Mouse (Mus musculus) CH12.LX (cell line): ENCODE results near the gene Platr25. TPM values are rescaled to one million over a fixed set of nuclear protein-coding genes. Genes with fewer than 3 reads are reported as not detected.
"Not testable (repeated sequence)": the region's sequence is repeated elsewhere in the genome, so short reads cannot be mapped to it uniquely, and the experiment has no call there.

Source experiments
- DNase-seq: peaks from one replicate; pipeline ENCODE4 v3.0.0-alpha.2; 2013; ENCODE audit errors: extremely low read depth
- H3K27ac ChIP-seq: 2 replicates; pipeline ENCODE4 v1.5.1; 2012; ENCODE audit warnings: low read depth, mild to moderate bottlenecking, control low read depth, moderate library complexity; ENCODE audit not compliant: insufficient read depth
- H3K27me3 ChIP-seq: replicated peaks from 2 replicates; pipeline ENCODE3; 2012; ENCODE audit warnings: inconsistent platforms
- H3K36me3 ChIP-seq, 2 experiments: replicated peaks in 1 of 2; 2 replicates each; pipeline versions ENCODE3 to v1.6.1; 2012; ENCODE audit warnings: inconsistent platforms in 1 of 2, low read length in 1 of 2, mild to moderate bottlenecking in 1 of 2, mixed read lengths in 1 of 2, moderate library complexity in 1 of 2; ENCODE audit not compliant: control insufficient read depth in 1 of 2, insufficient read depth in 1 of 2
- H3K4me1 ChIP-seq, 2 experiments: 2 replicates each; pipeline ENCODE4 v1.6.1; 2012; ENCODE audit warnings: inconsistent platforms in 1 of 2, moderate library complexity in 1 of 2; ENCODE audit not compliant: insufficient read depth in 2 of 2, control insufficient read depth in 1 of 2
- H3K4me2 ChIP-seq: 2 replicates; pipeline ENCODE4 v1.6.1; 2012; ENCODE audit warnings: low read depth, mild to moderate bottlenecking, control low read depth; ENCODE audit not compliant: poor library complexity, insufficient read depth, severe bottlenecking
- H3K4me3 ChIP-seq, 3 experiments: fragments of 150-350 bp in 1 of 3; sonication (generic) in 1 of 3; replicated peaks in 1 of 3; 2 replicates each; pipeline versions ENCODE3 to v1.5.1; 2011 to 2012; ENCODE audit warnings: low read depth in 2 of 3, low read length in 2 of 3, mild to moderate bottlenecking in 2 of 3, moderate library complexity in 2 of 3, control low read depth in 1 of 3, improper control_type of control experiment in 1 of 3, inconsistent platforms in 1 of 3, mixed read lengths in 1 of 3; ENCODE audit not compliant: poor library complexity in 1 of 3
- H3K79me2 ChIP-seq: replicated peaks from 2 replicates; pipeline ENCODE4 v1.6.1; 2012; ENCODE audit warnings: mild to moderate bottlenecking, moderate library complexity; ENCODE audit not compliant: control insufficient read depth, poor library complexity, insufficient read depth, severe bottlenecking; ENCODE audit errors: extremely low read depth
- H3K9ac ChIP-seq: 2 replicates; pipeline ENCODE4 v1.6.1; 2012; ENCODE audit warnings: low read depth, mild to moderate bottlenecking, control low read depth, moderate library complexity; ENCODE audit not compliant: insufficient read depth
- H3K9me3 ChIP-seq: replicated peaks from 2 replicates; pipeline ENCODE3; 2012; ENCODE audit warnings: low read length, inconsistent platforms, mixed read lengths
- CHD2 ChIP-seq: IDR thresholded peaks from 2 replicates; pipeline ENCODE4 v1.6.1; 2011; ENCODE audit warnings: low read length, improper control_type of control experiment
- ELF1 ChIP-seq: IDR thresholded peaks from 2 replicates; pipeline ENCODE4 v1.6.1; 2014; ENCODE audit warnings: low read depth, mild to moderate bottlenecking, inconsistent platforms, low read length, improper control_type of control experiment
- HCFC1 ChIP-seq: IDR thresholded peaks from 2 replicates; pipeline ENCODE4 v1.6.1; 2012; ENCODE audit warnings: low read depth, mild to moderate bottlenecking, inconsistent platforms, low read length, improper control_type of control experiment
- MAZ ChIP-seq: IDR thresholded peaks from 2 replicates; pipeline ENCODE4 v1.6.1; 2012; ENCODE audit warnings: low read depth, mild to moderate bottlenecking, inconsistent platforms, low read length, improper control_type of control experiment, moderate library complexity
- MYC ChIP-seq: IDR thresholded peaks from 2 replicates; pipeline ENCODE4 v1.6.1; 2011; ENCODE audit warnings: low read depth, mild to moderate bottlenecking, improper control_type of control experiment, low read length
- POLR2A ChIP-seq: IDR thresholded peaks from 2 replicates; pipeline ENCODE4 v1.6.1; 2011; ENCODE audit warnings: low read depth, mild to moderate bottlenecking, improper control_type of control experiment, low read length
- SIN3A ChIP-seq: IDR thresholded peaks from 2 replicates; pipeline ENCODE4 v1.6.1; 2012; ENCODE audit warnings: low read length, improper control_type of control experiment, inconsistent platforms
- TBP ChIP-seq: conservative IDR thresholded peaks from 2 replicates; pipeline ENCODE4 v1.6.1; 2011; ENCODE audit warnings: low read depth, low read length, improper control_type of control experiment
- USF2 ChIP-seq: conservative IDR thresholded peaks from 2 replicates; pipeline ENCODE4 v1.6.1; 2011; ENCODE audit warnings: low read depth, low read length, improper control_type of control experiment
- dilution Hi-C: fragments of 300-500 bp; cut with MboI; formaldehyde crosslinking; loops from 2 replicates; pipeline ENCODE4 v1.14.3; 2020; ENCODE audit warnings: low sequenced_read_pairs; ENCODE audit not compliant: extremely low pct_unique_long_range_greater_than_20kb, extremely low pct_ligation_motif_present
- in situ Hi-C: fragments of 300-500 bp; cut with MboI; formaldehyde crosslinking; loops from 3 replicates; pipeline ENCODE4 v1.14.3; 2019; ENCODE audit warnings: low sequenced_read_pairs, low pct_ligation_motif_present, low pct_unique_long_range_greater_than_20kb, mixed read lengths
- polyA plus RNA-seq: library from polyadenylated mRNA; unstranded; fragments of >175 nt; gene quantifications from 2 replicates; pipeline ENCODE4 v1.2.1, GENCODE M21; 2012; ENCODE audit warnings: low read depth; ENCODE audit not compliant: insufficient read length
- total RNA-seq, 2 experiments: library from RNA; depleted of rRNA; stranded (reverse); fragments of 300-350 nt in 1 of 2; fragments of >200 nt in 1 of 2; gene quantifications; 2 replicates each; pipeline ENCODE4 v1.2.3; 2012 to 2014

The Platr25 gene
- total and polyA plus RNA-seq, 3 experiments, result 10.0 to 26.7 (median 13.2) TPM

DNA sequence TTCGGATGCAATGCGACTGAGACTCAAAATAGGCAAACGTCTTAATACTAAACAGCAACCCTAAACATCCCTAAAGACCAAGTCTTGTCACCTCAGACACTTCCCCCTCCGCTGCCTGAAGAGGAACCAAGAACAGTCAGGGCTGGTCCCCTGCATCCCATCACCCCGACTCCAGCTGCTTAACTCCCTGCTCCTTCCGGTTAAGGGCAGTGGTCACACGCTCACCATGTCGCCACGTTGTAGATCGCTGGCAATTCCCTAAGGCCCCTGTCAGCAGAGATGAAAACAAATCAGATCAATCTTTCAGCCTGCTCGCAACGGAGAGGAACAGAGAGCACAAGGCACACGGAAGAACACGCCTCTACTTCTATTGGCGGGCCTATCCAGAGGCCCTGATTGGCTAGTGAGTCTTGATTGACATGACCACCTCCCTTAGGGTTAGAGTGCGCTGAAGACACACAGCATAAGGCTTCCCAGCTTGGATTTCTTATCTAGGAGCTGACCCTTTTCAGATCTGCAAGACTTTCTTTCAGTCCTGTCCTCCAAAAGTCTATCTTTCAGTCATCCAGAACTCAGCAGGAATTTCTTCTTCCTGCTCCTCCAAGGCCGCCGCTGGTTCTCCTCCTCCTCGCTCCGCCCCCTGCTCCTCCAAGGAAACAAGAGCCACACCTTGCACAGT is 75.8 kb downstream of the Platr25 start:
- dilution Hi-C loops, in situ Hi-C loops, H3K27me3 ChIP-seq, H3K9me3 ChIP-seq, H3K79me2 ChIP-seq, H3K36me3 ChIP-seq, H3K4me1 ChIP-seq: not testable (repeated sequence)
- Histone ChIP-seq H3K4me3 (peak overlapping the region; percentile 44 to 73 (median 54)), H3K9ac (peak overlapping the region; percentile 70), H3K27ac (peak overlapping the region; percentile 51; the same call in 1 of the 2 replicates), H3K4me2 (peak overlapping the region; percentile 91; the same call in 1 of the 2 replicates)
- DNase-seq, result peak; percentile 67
- TF ChIP-seq SIN3A (0 out of 2 replicates have a peak, but pooled peaks have one; percentile 24), MYC (0 out of 2 replicates have a peak, but pooled peaks have one; percentile 43), HCFC1 (peak; percentile 44), CHD2 (peak; percentile 46; the same call in 1 of the 2 replicates), TBP (0 out of 2 replicates have a peak, but pooled peaks have one; percentile 40), ELF1 (peak; percentile 45; the same call in 1 of the 2 replicates), POLR2A (peak; percentile 52)

DNA sequence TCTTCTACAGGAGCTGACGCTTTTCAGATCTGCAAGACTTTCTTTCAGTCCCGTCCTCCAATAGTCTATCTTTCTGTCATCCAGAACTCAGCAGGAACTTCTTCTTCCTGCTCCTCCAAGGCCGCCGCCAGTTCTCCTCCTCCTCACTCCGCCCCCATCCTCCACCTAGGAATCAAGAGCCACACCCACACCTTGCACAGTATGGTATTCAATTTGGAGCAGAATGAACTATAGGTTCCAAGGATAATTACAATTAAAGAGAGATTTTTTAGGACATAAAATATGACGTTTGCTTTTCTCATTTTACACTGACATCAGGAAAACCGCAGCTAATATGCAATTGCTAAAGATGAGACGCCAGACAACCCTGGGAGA is 107.2 kb downstream of the Platr25 start:
- Histone ChIP-seq H3K9ac (no peak overlapping the region), H3K36me3 (no peaks in the 10 kb centered on the region), H3K4me3 (peak overlapping the region; percentile 58 to 88 (median 70)), H3K27me3 (no peaks in the 10 kb centered on the region), H3K79me2 (no peaks in the 10 kb centered on the region), H3K9me3 (no peaks in the 10 kb centered on the region), H3K4me1 (peaks cover 0 to 6% of the 10 kb centered on the region in 2 experiments; a peak in 2 of 4 replicates), H3K4me2 (peak overlapping the region; percentile 69), H3K27ac (no peak overlapping the region)
- no peak for DNase-seq
- dilution Hi-C loops, result no loop called here
- TF ChIP-seq MAZ (0 out of 2 replicates have a peak, but pooled peaks have one; percentile 50), USF2 (no peak)
- in situ Hi-C loops, result no loop called here

DNA sequence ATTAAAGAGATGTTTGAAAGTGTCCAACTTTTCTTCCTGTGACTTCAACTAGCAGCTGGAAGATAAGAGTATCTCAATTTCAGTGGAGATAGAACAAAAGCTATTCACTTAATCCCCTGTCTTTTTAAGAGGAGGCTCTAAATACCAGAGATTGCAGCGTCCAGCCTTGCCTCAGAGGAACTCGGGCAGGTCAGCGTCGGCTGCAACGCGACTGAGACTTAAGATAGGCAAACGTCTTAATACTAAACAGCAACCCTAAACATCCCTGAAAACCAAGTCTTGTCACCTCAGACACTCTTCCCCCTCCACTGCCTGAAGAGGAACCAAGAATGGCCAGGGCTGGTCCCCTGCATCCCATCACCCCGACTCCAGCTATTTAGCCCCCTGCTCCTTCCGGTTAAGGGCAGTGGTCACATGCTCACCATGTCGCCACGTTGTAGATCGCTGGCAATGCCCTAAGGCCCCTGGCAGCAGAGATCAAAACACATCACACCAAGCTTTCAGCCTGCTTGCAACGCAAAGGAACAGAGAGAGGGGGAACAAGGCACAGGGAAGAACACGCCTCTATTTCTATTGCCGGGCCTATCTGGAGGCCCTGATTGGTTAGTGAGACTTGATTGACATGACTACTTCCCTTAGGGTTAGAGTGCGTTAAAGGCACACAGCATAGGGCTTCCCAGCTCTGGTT is 107.7 kb downstream of the Platr25 start:
- H3K4me3 ChIP-seq, result peak overlapping the region; percentile 58 to 88 (median 70)
- DNase-seq, result peak; percentile 83
- H3K4me1 ChIP-seq, H3K9me3 ChIP-seq, H3K36me3 ChIP-seq, dilution Hi-C loops, H3K27ac ChIP-seq, H3K79me2 ChIP-seq, in situ Hi-C loops, H3K27me3 ChIP-seq: not testable (repeated sequence)
- peak overlapping the region; percentile 69; the same call in 1 of the 2 replicates for H3K4me2 ChIP-seq
- H3K9ac ChIP-seq, result peak overlapping the region; percentile 33
- TF ChIP-seq CHD2 (peak; percentile 47; the same call in 1 of the 2 replicates), HCFC1 (peak; percentile 45), POLR2A (peak; percentile 56), SIN3A (0 out of 2 replicates have a peak, but pooled peaks have one; percentile 52)
- TF ChIP-seq, all 38 proteins: peak for 4; not testable (repeated sequence) for 34
